Mouse (Mus musculus) forebrain, embryonic 13.5 days (tissue): Measurements from ENCODE around the gene P2ry1. TPM values are rescaled to one million over a fixed set of nuclear protein-coding genes. Genes with fewer than 3 reads are reported as not detected.

Source experiments
- ATAC-seq: fragments of 200-750 bp; cut with Nextera tagmentation; 2 replicates; pipeline ENCODE4 v1.8.0; 2017
- H3K27ac ChIP-seq: fragments of 300-500 bp; sonication (generic); 2 replicates; pipeline ENCODE4 v1.5.1; 2015; ENCODE audit warnings: inconsistent platforms, mild to moderate bottlenecking, moderate library complexity
- H3K27me3 ChIP-seq: fragments of 300-500 bp; sonication (generic); 2 replicates; pipeline ENCODE4 v1.6.1; 2015; ENCODE audit warnings: mild to moderate bottlenecking, inconsistent platforms
- H3K36me3 ChIP-seq: fragments of 300-500 bp; sonication (generic); 2 replicates; pipeline ENCODE4 v1.6.1; 2015; ENCODE audit warnings: mild to moderate bottlenecking, inconsistent platforms; ENCODE audit not compliant: poor library complexity, severe bottlenecking
- H3K4me1 ChIP-seq: fragments of 300-500 bp; sonication (generic); 2 replicates; pipeline ENCODE4 v1.6.1; 2015; ENCODE audit warnings: inconsistent platforms
- H3K4me2 ChIP-seq: fragments of 300-500 bp; sonication (generic); 2 replicates; pipeline ENCODE4 v1.6.1; 2015; ENCODE audit warnings: inconsistent platforms, mild to moderate bottlenecking, moderate library complexity
- H3K4me3 ChIP-seq: fragments of 300-500 bp; sonication (generic); 2 replicates; pipeline ENCODE4 v1.5.1; 2015; ENCODE audit warnings: mild to moderate bottlenecking, inconsistent platforms
- H3K9ac ChIP-seq: fragments of 300-500 bp; sonication (generic); 2 replicates; pipeline ENCODE4 v1.6.1; 2015; ENCODE audit warnings: mild to moderate bottlenecking, inconsistent platforms
- H3K9me3 ChIP-seq: fragments of 300-500 bp; sonication (generic); replicated peaks from 2 replicates; pipeline ENCODE4 v1.6.1; 2016; ENCODE audit warnings: inconsistent platforms
- WGBS: fragments of 180-500 bp; shearing (Covaris S2); methylation state at CpG from one replicate; pipeline ENCODE4 v1.1.7; 2015; 5-methylcytosine and 5-hydroxymethylcytosine counted together
- polyA plus RNA-seq: library from polyadenylated mRNA; unstranded; fragments of >200 nt; fragmentation: Nextera tagmentation; extraction: Ambion mirVana; gene quantifications from 2 replicates; pipeline ENCODE4 v1.2.1, GENCODE M21; 2015

Gene P2ry1
- 2.3 and 2.4 TPM in 2 replicates for polyA plus RNA-seq

- H3K4me3 ChIP-seq, result peak within 1 kb of the TSS; percentile 69
- H3K4me2 ChIP-seq, result peak within 1 kb of the TSS; percentile 98
- peaks cover 18% of the 10 kb centered on the region for H3K27me3 ChIP-seq
- H3K4me1 ChIP-seq, result peaks cover 11% of the 10 kb centered on the region
- H3K9ac ChIP-seq, result peak within 1 kb of the TSS; percentile 53
- peak; percentile 98 for ATAC-seq
- H3K36me3 ChIP-seq, result no peaks in the 10 kb centered on the region
- under 1% methylated on average over 82 of the region's 90 CpGs for WGBS
- no peaks in the 10 kb centered on the region for H3K9me3 ChIP-seq
- H3K27ac ChIP-seq, result no peak within 1 kb of the TSS
These were observed at the start of gene P2ry1 for GRCm38 (mm10) chr3:61002587-61003501. Gene P2ry1 (plus strand): TSS chr3:61002795.

GRCm38 (mm10) chr3:60953199-60953736, 49.3 kb upstream of the P2ry1 start:
- ATAC-seq, result no peak
- Histone ChIP-seq H3K27me3 (no peaks in the 10 kb centered on the region), H3K36me3 (no peaks in the 10 kb centered on the region), H3K9me3 (no peaks in the 10 kb centered on the region), H3K9ac (no peak overlapping the region), H3K4me2 (no peak overlapping the region), H3K27ac (no peak overlapping the region), H3K4me1 (no peaks in the 10 kb centered on the region), H3K4me3 (no peak overlapping the region)
- 83% methylated on average over 5 of the region's 5 CpGs for WGBS

GRCm38 (mm10) chr3:60954073-60954472, 48.5 kb upstream of the P2ry1 start:
- H3K4me2 ChIP-seq, result no peak overlapping the region
- H3K27ac ChIP-seq, result no peak overlapping the region
- no peak overlapping the region for H3K9ac ChIP-seq
- no peak for ATAC-seq
- no peak overlapping the region for H3K4me3 ChIP-seq
- no peaks in the 10 kb centered on the region for H3K9me3 ChIP-seq
- H3K36me3 ChIP-seq, result no peaks in the 10 kb centered on the region
- H3K4me1 ChIP-seq, result no peaks in the 10 kb centered on the region
- WGBS, result 81% methylated on average over 2 of the region's 2 CpGs
- no peaks in the 10 kb centered on the region for H3K27me3 ChIP-seq

- H3K9me3 ChIP-seq, result no peaks in the 10 kb centered on the region
- H3K9ac ChIP-seq, result no peak overlapping the region
- no peak overlapping the region for H3K4me2 ChIP-seq
- 95% methylated on average over 2 of the region's 2 CpGs for whole genome bisulfite sequencing
- no peaks in the 10 kb centered on the region for H3K4me1 ChIP-seq
- no peaks in the 10 kb centered on the region for H3K36me3 ChIP-seq
- no peak for ATAC-seq
- H3K4me3 ChIP-seq, result no peak overlapping the region
- no peak overlapping the region for H3K27ac ChIP-seq
- H3K27me3 ChIP-seq, result no peaks in the 10 kb centered on the region
These were observed 43.8 kb upstream of the P2ry1 start for GRCm38 (mm10) chr3:60958769-60959168.

- Histone ChIP-seq H3K27me3 (no peaks in the 10 kb centered on the region), H3K36me3 (no peaks in the 10 kb centered on the region), H3K4me1 (no peaks in the 10 kb centered on the region), H3K9me3 (no peaks in the 10 kb centered on the region), H3K9ac (no peak overlapping the region), H3K27ac (no peak overlapping the region), H3K4me2 (no peak overlapping the region), H3K4me3 (no peak overlapping the region)
- 96% methylated on average over 2 of the region's 2 CpGs for WGBS
- ATAC-seq, result no peak
These were observed 37.5 kb upstream of the P2ry1 start for GRCm38 (mm10) chr3:60965137-60965536.

GRCm38 (mm10) chr3:60974944-60975343, 27.7 kb upstream of the P2ry1 start:
- Histone ChIP-seq H3K9ac (no peak overlapping the region), H3K4me3 (no peak overlapping the region), H3K27ac (no peak overlapping the region), H3K4me2 (no peak overlapping the region), H3K4me1 (no peaks in the 10 kb centered on the region), H3K9me3 (no peaks in the 10 kb centered on the region), H3K36me3 (no peaks in the 10 kb centered on the region), H3K27me3 (no peaks in the 10 kb centered on the region)
- ATAC-seq, result no peak
- 90% methylated on average over 1 of the region's 1 CpGs for WGBS

- WGBS, result 96% methylated on average over 3 of the region's 3 CpGs
- H3K36me3 ChIP-seq, result no peaks in the 10 kb centered on the region
- H3K9me3 ChIP-seq, result no peaks in the 10 kb centered on the region
- no peak for ATAC-seq
- H3K4me1 ChIP-seq, result no peaks in the 10 kb centered on the region
- H3K4me3 ChIP-seq, result no peak overlapping the region
- H3K4me2 ChIP-seq, result no peak overlapping the region
- no peak overlapping the region for H3K27ac ChIP-seq
- no peaks in the 10 kb centered on the region for H3K27me3 ChIP-seq
- no peak overlapping the region for H3K9ac ChIP-seq
These were observed 20.5 kb upstream of the P2ry1 start for GRCm38 (mm10) chr3:60982109-60982508.

GRCm38 (mm10) chr3:60998064-60998463, 4.5 kb upstream of the P2ry1 start:
- H3K36me3 ChIP-seq, result no peaks in the 10 kb centered on the region
- H3K4me1 ChIP-seq, result peaks cover 5% of the 10 kb centered on the region
- no peak overlapping the region for H3K4me3 ChIP-seq
- H3K9me3 ChIP-seq, result no peaks in the 10 kb centered on the region
- 84% methylated on average over 3 of the region's 3 CpGs for WGBS
- no peak overlapping the region for H3K4me2 ChIP-seq
- H3K27ac ChIP-seq, result no peak overlapping the region
- no peak for ATAC-seq
- peaks cover 5% of the 10 kb centered on the region; the same call in 1 of the 2 replicates for H3K27me3 ChIP-seq
- no peak overlapping the region for H3K9ac ChIP-seq

GRCm38 (mm10) chr3:60999715-61000114, 2.9 kb upstream of the P2ry1 start:
- no peak overlapping the region for H3K9ac ChIP-seq
- ATAC-seq, result no peak
- no peak overlapping the region for H3K4me2 ChIP-seq
- H3K4me3 ChIP-seq, result no peak overlapping the region
- no peak overlapping the region for H3K27ac ChIP-seq
- H3K36me3 ChIP-seq, result no peaks in the 10 kb centered on the region
- no peaks in the 10 kb centered on the region for H3K9me3 ChIP-seq
- H3K27me3 ChIP-seq, result peaks cover 18% of the 10 kb centered on the region
- peaks cover 11% of the 10 kb centered on the region for H3K4me1 ChIP-seq

- Histone ChIP-seq H3K4me1 (peaks cover 11% of the 10 kb centered on the region), H3K9ac (no peak overlapping the region), H3K27ac (no peak overlapping the region), H3K27me3 (peaks cover 18% of the 10 kb centered on the region), H3K9me3 (no peaks in the 10 kb centered on the region), H3K4me2 (no peak overlapping the region), H3K36me3 (no peaks in the 10 kb centered on the region), H3K4me3 (no peak overlapping the region)
- 75% methylated on average over 4 of the region's 4 CpGs for WGBS
- no peak for ATAC-seq
These were observed 1.8 kb upstream of the P2ry1 start for GRCm38 (mm10) chr3:61000747-61001146.

- Histone ChIP-seq H3K27ac (no peak overlapping the region), H3K9ac (peak overlapping the region; percentile 53), H3K4me3 (peak overlapping the region; percentile 69), H3K27me3 (peaks cover 18% of the 10 kb centered on the region), H3K9me3 (no peaks in the 10 kb centered on the region), H3K4me2 (peak overlapping the region; percentile 98), H3K36me3 (no peaks in the 10 kb centered on the region), H3K4me1 (peaks cover 11% of the 10 kb centered on the region)
- 2% methylated on average over 20 of the region's 20 CpGs for WGBS
- ATAC-seq, result peak; percentile 64
These were observed 576 bp upstream of the P2ry1 start for GRCm38 (mm10) chr3:61001852-61002586.

- Histone ChIP-seq H3K27ac (no peak overlapping the region), H3K27me3 (peaks cover 18% of the 10 kb centered on the region), H3K9me3 (no peaks in the 10 kb centered on the region), H3K36me3 (no peaks in the 10 kb centered on the region), H3K4me1 (peaks cover 11% of the 10 kb centered on the region), H3K9ac (no peak overlapping the region), H3K4me2 (no peak overlapping the region), H3K4me3 (no peak overlapping the region)
- 83% methylated on average over 1 of the region's 1 CpGs for WGBS
- ATAC-seq, result no peak
These were observed 2.0 kb downstream of the P2ry1 start for GRCm38 (mm10) chr3:61004611-61005010.
